Mouse (Mus musculus): ENCODE measurements at regions not wholly inside any gene's neighbourhood (a gene's known extent, or its start where the extent isn't known, plus 50 kb on each side); places are given as distances from the start of the nearest gene placed in this dataset.

GRCm38 (mm10) chr1:193440512-193440911 lies 70.4 kb upstream of the Camk1g start:
- Histone ChIP-seq H3K4me3 (ENCODE audit: insufficient read depth, low read length) (no peak overlapping the region), H3K27ac (ENCODE audit: insufficient read depth, low read length) (no peak overlapping the region), H3K4me1 (ENCODE audit: control insufficient read depth, insufficient read depth, low read length) (peaks cover 2% of the 10 kb centered on the region; the same call in 1 of the 2 replicates)
- TF ChIP-seq CTCF (IDR thresholded peaks at IDR 0.05; ENCODE audit: extremely low read depth, insufficient read depth, low read length), result peak; percentile 28
- TF ChIP-seq POLR2A (IDR thresholded peaks at IDR 0.05; ENCODE audit: extremely low read depth, insufficient read depth, low read length), result no peak

- Histone ChIP-seq H3K4me1 (ENCODE audit: control insufficient read depth, insufficient read depth, low read length) (peaks cover 3% of the 10 kb centered on the region), H3K27ac (ENCODE audit: insufficient read depth, low read length) (no peak overlapping the region), H3K4me3 (ENCODE audit: insufficient read depth, low read length) (no peak overlapping the region)
- no peak for TF ChIP-seq CTCF (IDR thresholded peaks at IDR 0.05; ENCODE audit: extremely low read depth, insufficient read depth, low read length)
- no peak for TF ChIP-seq POLR2A (IDR thresholded peaks at IDR 0.05; ENCODE audit: extremely low read depth, insufficient read depth, low read length)
These were observed 64.2 kb upstream of the Camk1g start for GRCm38 (mm10) chr1:193434281-193434680.

GRCm38 (mm10) chr1:193433493-193434021 lies 63.5 kb upstream of the Camk1g start:
- no peak for TF ChIP-seq CTCF (IDR thresholded peaks at IDR 0.05; ENCODE audit: extremely low read depth, insufficient read depth, low read length)
- TF ChIP-seq POLR2A (IDR thresholded peaks at IDR 0.05; ENCODE audit: extremely low read depth, insufficient read depth, low read length), result no peak
- Histone ChIP-seq H3K27ac (ENCODE audit: insufficient read depth, low read length) (no peak overlapping the region), H3K4me1 (ENCODE audit: control insufficient read depth, insufficient read depth, low read length) (peaks cover 3% of the 10 kb centered on the region)

GRCm38 (mm10) chr1:193430231-193430630 lies 60.1 kb upstream of the Camk1g start:
- Histone ChIP-seq H3K4me3 (ENCODE audit: insufficient read depth, low read length) (no peak overlapping the region), H3K4me1 (ENCODE audit: control insufficient read depth, insufficient read depth, low read length) (peaks cover 3% of the 10 kb centered on the region), H3K27ac (ENCODE audit: insufficient read depth, low read length) (no peak overlapping the region)
- TF ChIP-seq CTCF (IDR thresholded peaks at IDR 0.05; ENCODE audit: extremely low read depth, insufficient read depth, low read length) (no peak), POLR2A (IDR thresholded peaks at IDR 0.05; ENCODE audit: extremely low read depth, insufficient read depth, low read length) (no peak)

More at GRCm38 (mm10) chr1:193433493-193434021, 63.5 kb upstream of the Camk1g start:
- no peak overlapping the region for H3K4me3 ChIP-seq (ENCODE audit: insufficient read depth, low read length)

- Histone ChIP-seq H3K4me3 (ENCODE audit: insufficient read depth, low read length) (no peak overlapping the region), H3K27ac (ENCODE audit: insufficient read depth, low read length) (no peak overlapping the region), H3K4me1 (ENCODE audit: control insufficient read depth, insufficient read depth, low read length) (no peaks in the 10 kb centered on the region)
- no peak for TF ChIP-seq POLR2A (IDR thresholded peaks at IDR 0.05; ENCODE audit: extremely low read depth, insufficient read depth, low read length)
- no peak for TF ChIP-seq CTCF (IDR thresholded peaks at IDR 0.05; ENCODE audit: extremely low read depth, insufficient read depth, low read length)
These were observed 53.6 kb upstream of the Camk1g start for GRCm38 (mm10) chr1:193423653-193424075.

- TF ChIP-seq POLR2A (IDR thresholded peaks at IDR 0.05; ENCODE audit: extremely low read depth, insufficient read depth, low read length) (no peak), CTCF (IDR thresholded peaks at IDR 0.05; ENCODE audit: extremely low read depth, insufficient read depth, low read length) (no peak)
- Histone ChIP-seq H3K27ac (ENCODE audit: insufficient read depth, low read length) (no peak overlapping the region), H3K4me3 (ENCODE audit: insufficient read depth, low read length) (no peak overlapping the region), H3K4me1 (ENCODE audit: control insufficient read depth, insufficient read depth, low read length) (no peaks in the 10 kb centered on the region)
These were observed 52.8 kb upstream of the Camk1g start for GRCm38 (mm10) chr1:193422886-193423285.

GRCm38 (mm10) chr1:193421820-193422219 lies 51.7 kb upstream of the Camk1g start:
- TF ChIP-seq POLR2A (IDR thresholded peaks at IDR 0.05; ENCODE audit: extremely low read depth, insufficient read depth, low read length) (no peak), CTCF (IDR thresholded peaks at IDR 0.05; ENCODE audit: extremely low read depth, insufficient read depth, low read length) (no peak)
- Histone ChIP-seq H3K4me1 (ENCODE audit: control insufficient read depth, insufficient read depth, low read length) (no peaks in the 10 kb centered on the region), H3K27ac (ENCODE audit: insufficient read depth, low read length) (no peak overlapping the region), H3K4me3 (ENCODE audit: insufficient read depth, low read length) (no peak overlapping the region)

- TF ChIP-seq CTCF (IDR thresholded peaks at IDR 0.05; ENCODE audit: extremely low read depth, insufficient read depth, low read length) (no peak), POLR2A (IDR thresholded peaks at IDR 0.05; ENCODE audit: extremely low read depth, insufficient read depth, low read length) (no peak)
These were observed 51.3 kb upstream of the Camk1g start for GRCm38 (mm10) chr1:193421414-193421813.

More at GRCm38 (mm10) chr1:193421414-193421813, 51.3 kb upstream of the Camk1g start:
- H3K4me1 ChIP-seq (ENCODE audit: control insufficient read depth, insufficient read depth, low read length), result no peaks in the 10 kb centered on the region
- H3K4me3 ChIP-seq (ENCODE audit: insufficient read depth, low read length), result no peak overlapping the region
- H3K27ac ChIP-seq (ENCODE audit: insufficient read depth, low read length), result no peak overlapping the region

Data from cortical plate, adult 2 months (tissue).